Mouse (Mus musculus) CH12.LX (cell line): ENCODE results near the gene Slc2a3.
"Not testable (repeated sequence)": the region's sequence is repeated elsewhere in the genome, so short reads cannot be mapped to it uniquely, and the experiment has no call there.

Source experiments
- CTCF ChIP-seq, 2 experiments: IDR thresholded peaks in 1 of 2; conservative IDR thresholded peaks in 1 of 2; 2 replicates each; pipeline ENCODE4 v1.5.1; 2011 to 2012; ENCODE audit warnings: low read depth in 2 of 2, low read length in 2 of 2, improper control_type of control experiment in 1 of 2, inconsistent platforms in 1 of 2, mild to moderate bottlenecking in 1 of 2, moderate library complexity in 1 of 2
- EP300 ChIP-seq: IDR thresholded peaks from 2 replicates; pipeline ENCODE4 v1.6.1; 2011; ENCODE audit warnings: low read length, improper control_type of control experiment
- GABPA ChIP-seq: IDR thresholded peaks from 2 replicates; pipeline ENCODE4 v1.6.1; 2012; ENCODE audit warnings: low read depth, low read length, improper control_type of control experiment, inconsistent platforms; ENCODE audit not compliant: insufficient replicate concordance
- TCF12 ChIP-seq: IDR thresholded peaks from 2 replicates; pipeline ENCODE4 v1.6.1; 2014; ENCODE audit warnings: low read depth, mild to moderate bottlenecking, inconsistent platforms, low read length, improper control_type of control experiment

- not testable (repeated sequence) for TF ChIP-seq CTCF (conservative IDR thresholded peaks at IDR 0.05 in 1 of 2, IDR thresholded peaks at IDR 0.05 in 1 of 2; ENCODE audit: low read depth in 2 of 2, low read length in 2 of 2); GABPA; EP300; TCF12
Observed at GRCm38 (mm10) chr6:122713116-122713515, 88.3 kb downstream of the Slc2a3 start.
